Mouse (Mus musculus) skeletal muscle tissue, adult 2 months (tissue): ENCODE data around the gene Raph1.

ENCODE experiments used
- DNase-seq: peaks from one replicate; pipeline ENCODE4 v3.0.0-alpha.2; 2012; ENCODE audit warnings: low read depth, low spot score

Raph1 gene

GRCm38 (mm10) chr1:60566631-60567311, at the start of gene Raph1:
Gene Raph1, minus strand, starts transcription at chr1:60567104.
- DNase-seq: peak; percentile 91

GRCm38 (mm10) chr1:60615703-60616102, 48.8 kb upstream of the Raph1 start:
- no peak for DNase-seq

DNA sequence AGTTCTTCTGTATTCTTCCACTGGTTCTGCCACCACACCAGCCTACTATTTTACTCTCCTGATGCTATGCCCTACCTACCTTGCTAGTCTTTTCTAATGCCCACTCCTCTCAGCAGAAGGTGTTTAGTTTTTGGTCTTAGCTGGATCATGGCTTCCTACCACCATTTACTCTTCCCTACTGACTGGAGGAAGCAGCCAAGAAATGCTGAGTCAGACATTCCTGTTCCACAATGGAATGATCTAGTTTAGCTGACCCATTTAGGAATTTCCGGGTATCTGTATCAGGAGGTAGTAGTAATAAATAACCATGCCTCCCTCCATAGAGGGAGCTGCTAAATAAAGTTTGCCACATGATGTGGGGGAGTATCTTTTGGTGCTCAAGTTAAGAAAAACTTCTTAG, 48.0 kb upstream of the Raph1 start:
- peak; percentile 40 for DNase-seq

GRCm38 (mm10) chr1:60611968-60612367, 45.1 kb upstream of the Raph1 start:
- no peak for DNase-seq

DNA sequence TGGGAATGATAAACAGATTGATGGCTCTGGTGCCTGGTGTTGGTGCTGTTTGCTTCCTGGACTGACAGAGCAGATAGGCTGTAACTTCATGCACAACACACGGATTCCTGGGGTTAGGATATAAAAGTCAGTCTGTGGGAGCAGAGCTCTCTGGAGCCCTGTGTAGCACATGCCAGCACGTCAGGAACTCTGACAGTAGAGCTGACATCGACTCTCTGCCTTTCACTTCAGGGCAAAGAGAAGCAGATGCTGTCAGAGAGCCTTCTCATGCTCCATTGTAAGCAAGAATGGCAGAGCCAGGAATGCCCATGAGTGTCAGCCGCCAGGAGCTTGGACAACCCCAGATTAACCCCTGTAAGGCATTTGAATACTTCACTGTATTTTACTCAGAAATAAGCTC, 43.7 kb upstream of the Raph1 start:
- no peak for DNase-seq

- no peak for DNase-seq
These were observed 42.3 kb upstream of the Raph1 start for GRCm38 (mm10) chr1:60609011-60609775.

GRCm38 (mm10) chr1:60604481-60605021, 37.6 kb upstream of the Raph1 start:
- DNase-seq: peak; percentile 40

GRCm38 (mm10) chr1:60600682-60601081, 33.8 kb upstream of the Raph1 start:
- DNase-seq: no peak

GRCm38 (mm10) chr1:60599926-60600325, 33.0 kb upstream of the Raph1 start:
- no peak for DNase-seq

DNA sequence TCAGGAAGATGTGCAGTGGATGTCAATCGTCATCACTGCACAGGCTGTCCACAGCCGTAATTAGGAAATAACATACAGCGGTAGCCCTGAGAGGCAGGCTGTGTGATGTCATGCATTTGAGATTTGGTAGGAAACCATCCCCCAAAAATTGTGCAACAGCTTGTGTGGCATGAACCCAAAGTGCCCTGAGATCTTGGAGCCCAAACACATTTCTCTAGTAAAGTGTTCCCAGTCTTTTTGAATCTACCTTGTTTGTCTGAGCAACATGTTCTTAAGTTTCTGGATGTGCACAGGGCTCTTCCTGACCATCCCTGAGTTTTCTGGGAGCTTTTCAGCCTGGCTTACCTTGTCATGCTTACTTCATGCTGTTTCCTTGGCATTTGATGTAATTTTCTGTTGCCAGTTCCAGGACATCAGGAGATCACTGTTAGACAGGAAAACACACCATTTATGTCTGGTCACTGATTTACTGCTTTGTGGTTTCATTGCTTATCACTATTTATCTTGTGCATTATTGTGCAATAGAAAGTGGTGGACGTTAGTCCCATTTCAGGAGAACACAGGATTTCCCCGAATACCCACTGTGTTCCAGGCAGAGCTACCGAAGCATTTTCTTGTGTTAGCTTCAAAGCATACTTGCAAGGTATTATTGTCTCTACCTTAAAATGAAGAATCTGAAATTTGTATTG, 32.3 kb upstream of the Raph1 start:
- no peak for DNase-seq

GRCm38 (mm10) chr1:60596386-60597320, 29.7 kb upstream of the Raph1 start:
- DNase-seq: no peak

GRCm38 (mm10) chr1:60593101-60593500, 26.2 kb upstream of the Raph1 start:
- peak; percentile 29 for DNase-seq

- DNase-seq: no peak
These were observed 22.2 kb upstream of the Raph1 start for GRCm38 (mm10) chr1:60588887-60589629.

DNA sequence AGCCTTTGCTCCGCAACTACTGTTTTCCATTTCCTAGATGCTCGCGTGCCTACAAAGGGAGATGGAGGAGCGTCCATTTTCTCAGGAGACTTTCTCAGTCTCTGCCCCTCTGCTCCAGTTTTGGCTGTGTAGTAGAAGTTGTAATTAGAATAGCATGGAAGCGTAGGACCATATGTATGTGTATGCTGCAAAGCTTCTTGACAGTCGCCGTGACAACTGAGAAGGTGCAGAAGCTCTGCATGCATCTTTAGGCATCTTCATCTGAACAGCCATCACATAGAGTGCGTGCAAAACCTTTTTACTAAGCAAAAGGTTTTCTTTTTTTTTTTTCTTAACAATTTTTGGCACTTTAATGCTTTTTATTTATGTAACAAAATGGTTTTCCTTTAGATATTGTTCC, 14.1 kb upstream of the Raph1 start:
- DNase-seq: no peak

GRCm38 (mm10) chr1:60579886-60580285, 13.0 kb upstream of the Raph1 start:
- DNase-seq: peak; percentile 29

DNA sequence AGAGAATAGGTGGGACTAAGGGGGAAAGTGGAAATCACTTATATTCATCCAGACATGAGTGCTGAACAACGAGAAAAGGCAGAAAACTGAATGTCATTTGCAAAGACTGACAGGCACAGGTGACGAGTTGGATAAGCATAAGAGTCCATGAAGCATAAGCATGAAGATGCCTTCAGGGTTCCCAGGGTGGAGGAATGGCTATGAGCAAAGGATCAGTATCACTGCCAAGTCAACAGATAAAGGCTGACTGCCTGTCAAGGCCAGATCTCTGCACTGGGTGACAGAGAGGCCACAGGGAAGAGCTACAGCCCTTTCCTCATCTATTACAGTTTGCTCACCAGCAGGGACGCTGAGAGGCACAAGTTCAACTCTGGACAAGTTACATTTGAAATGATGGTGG, 5.8 kb upstream of the Raph1 start:
- DNase-seq: no peak

DNA sequence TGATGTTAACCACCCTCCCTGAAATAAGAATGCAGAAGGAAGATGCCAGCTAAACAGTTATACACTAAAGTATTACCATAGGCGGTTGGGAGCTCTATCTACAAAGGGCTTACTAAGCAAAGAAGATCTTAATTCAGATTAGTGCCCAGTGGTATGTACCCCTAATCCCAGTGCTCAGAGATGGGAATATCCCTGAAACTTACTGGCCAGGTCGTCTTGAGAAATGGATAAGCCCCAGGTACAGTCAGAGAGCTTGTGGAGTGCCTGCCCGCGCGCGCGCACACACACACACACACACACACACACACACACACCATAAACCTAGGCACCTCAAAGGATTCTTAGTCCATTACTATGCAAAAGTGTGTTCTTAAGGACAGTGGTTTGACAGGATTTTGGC, 2.8 kb upstream of the Raph1 start:
- no peak for DNase-seq

GRCm38 (mm10) chr1:60569210-60569609, 2.3 kb upstream of the Raph1 start:
- no peak for DNase-seq

GRCm38 (mm10) chr1:60567321-60567720, 417 bp upstream of the Raph1 start:
- DNase-seq: no peak

GRCm38 (mm10) chr1:60565931-60566630, 823 bp downstream of the Raph1 start:
- DNase-seq: no peak
